Mouse (Mus musculus) midbrain, postnatal 0 days (tissue): ENCODE results near the gene Ldb1. TPM values are rescaled to one million over a fixed set of nuclear protein-coding genes. Genes with fewer than 3 reads are reported as not detected.

Experiments used
- ATAC-seq: fragments of 200-750 bp; cut with Nextera tagmentation; 2 replicates; pipeline ENCODE4 v1.8.0; 2017; ENCODE audit warnings: moderate number of reproducible peaks, mild to moderate bottlenecking, moderate TSS enrichment, moderate library complexity; ENCODE audit not compliant: low FRiP score
- DNase-seq: peaks from one replicate; pipeline ENCODE4 v3.0.0-alpha.2; 2015; ENCODE audit warnings: low spot score
- H3K27ac ChIP-seq: fragments of 300-500 bp; sonication (generic); 2 replicates; pipeline ENCODE4 v1.5.1; 2014; ENCODE audit warnings: low read depth, mild to moderate bottlenecking, low read length, mixed read lengths
- H3K27me3 ChIP-seq: fragments of 300-500 bp; sonication (generic); 2 replicates; pipeline ENCODE4 v1.6.1; 2014; ENCODE audit warnings: low read length, control low read depth, mixed read lengths; ENCODE audit not compliant: insufficient read depth
- H3K36me3 ChIP-seq: fragments of 300-500 bp; sonication (generic); 2 replicates; pipeline ENCODE4 v1.6.1; 2014; ENCODE audit warnings: low read length, control low read depth, mixed read lengths; ENCODE audit not compliant: insufficient read depth
- H3K4me1 ChIP-seq: fragments of 300-500 bp; sonication (generic); 2 replicates; pipeline ENCODE4 v1.6.1; 2014; ENCODE audit warnings: mild to moderate bottlenecking, control low read depth, antibody characterized with exemption, low read length, mixed read lengths; ENCODE audit not compliant: insufficient read depth
- H3K4me2 ChIP-seq: fragments of 300-500 bp; sonication (generic); 2 replicates; pipeline ENCODE4 v1.6.1; 2014; ENCODE audit warnings: low read depth, mild to moderate bottlenecking, low read length, mixed read lengths; ENCODE audit not compliant: poor library complexity, severe bottlenecking
- H3K4me3 ChIP-seq: fragments of 300-500 bp; sonication (generic); 2 replicates; pipeline ENCODE4 v1.5.1; 2014; ENCODE audit warnings: low read depth, mild to moderate bottlenecking, low read length, moderate library complexity
- H3K9ac ChIP-seq: fragments of 300-500 bp; sonication (generic); replicated peaks from 2 replicates; pipeline ENCODE4 v1.6.1; 2014; ENCODE audit warnings: mild to moderate bottlenecking, low read length, moderate library complexity, mixed read lengths; ENCODE audit not compliant: poor library complexity, severe bottlenecking
- H3K9me3 ChIP-seq: fragments of 300-500 bp; sonication (generic); 2 replicates; pipeline ENCODE4 v1.6.1; 2016; ENCODE audit warnings: low read length, control low read depth
- CTCF ChIP-seq: IDR thresholded peaks from 2 replicates; pipeline ENCODE4 v1.5.1; 2016; ENCODE audit warnings: antibody characterized with exemption, mild to moderate bottlenecking
- WGBS: fragments of 180-500 bp; shearing (Covaris S2); extraction: QIAGEN DNeasy Blood & Tissue Kit; methylation state at CpG from one replicate; pipeline ENCODE4 v1.1.7; 2014; 5-methylcytosine and 5-hydroxymethylcytosine counted together
- polyA plus RNA-seq: library from polyadenylated mRNA; unstranded; fragments of >200 nt; fragmentation: Nextera tagmentation; extraction: Ambion mirVana; gene quantifications from 2 replicates; pipeline ENCODE4 v1.2.1, GENCODE M21; 2015
- total RNA-seq: library from RNA; depleted of rRNA; stranded (reverse); fragments of >200 nt; gene quantifications from 2 replicates; pipeline ENCODE4 v1.2.3, GENCODE M21; 2014

Ldb1 gene
- total and polyA plus RNA-seq, 2 experiments from 2014 or later: 84.5 to 139 TPM

- DNase-seq (no peak), ATAC-seq (no peak)
- Histone ChIP-seq H3K36me3 (peaks cover 4% of the 10 kb centered on the region), H3K4me2 (no peak overlapping the region), H3K27ac (no peak overlapping the region), H3K4me3 (no peak overlapping the region), H3K27me3 (no peaks in the 10 kb centered on the region), H3K9ac (no peak overlapping the region), H3K9me3 (no peaks in the 10 kb centered on the region), H3K4me1 (no peaks in the 10 kb centered on the region)
- 61% methylated on average over 8 of the region's 8 CpGs for WGBS
- no peak for TF ChIP-seq CTCF
These were observed 18.4 kb downstream of the Ldb1 start for GRCm38 (mm10) chr19:46026567-46026966.

- H3K27ac ChIP-seq: no peak overlapping the region
- H3K9me3 ChIP-seq: no peaks in the 10 kb centered on the region
These were observed 20.1 kb downstream of the Ldb1 start for GRCm38 (mm10) chr19:46024959-46025358.

GRCm38 (mm10) chr19:46016023-46016422 lies 29.0 kb downstream of the Ldb1 start:
- Histone ChIP-seq H3K4me3 (no peak overlapping the region), H3K4me1 (no peaks in the 10 kb centered on the region), H3K27me3 (no peaks in the 10 kb centered on the region), H3K9me3 (no peaks in the 10 kb centered on the region), H3K9ac (no peak overlapping the region), H3K36me3 (no peaks in the 10 kb centered on the region), H3K27ac (no peak overlapping the region), H3K4me2 (no peak overlapping the region)
- TF ChIP-seq CTCF: no peak
- DNase-seq: no peak
- ATAC-seq: no peak
- WGBS: 45% methylated on average over 2 of the region's 2 CpGs

More at GRCm38 (mm10) chr19:46024959-46025358, 20.1 kb downstream of the Ldb1 start:
- H3K27me3 ChIP-seq: no peaks in the 10 kb centered on the region
- no peak overlapping the region for H3K4me3 ChIP-seq
- H3K4me2 ChIP-seq: no peak overlapping the region
- DNase-seq: no peak
- H3K36me3 ChIP-seq: no peaks in the 10 kb centered on the region
- ATAC-seq: no peak
- WGBS: 83% methylated on average over 6 of the region's 6 CpGs
- no peak overlapping the region for H3K9ac ChIP-seq
- TF ChIP-seq CTCF: no peak
- H3K4me1 ChIP-seq: no peaks in the 10 kb centered on the region

GRCm38 (mm10) chr19:46014572-46015178 lies 30.3 kb downstream of the Ldb1 start:
- DNase-seq (peak; percentile 92), ATAC-seq (peak; percentile 68; the same call in 1 of the 2 replicates)
- Histone ChIP-seq H3K4me2 (no peak overlapping the region), H3K27me3 (no peaks in the 10 kb centered on the region), H3K9ac (no peak overlapping the region), H3K9me3 (no peaks in the 10 kb centered on the region), H3K36me3 (no peaks in the 10 kb centered on the region), H3K4me1 (no peaks in the 10 kb centered on the region), H3K4me3 (no peak overlapping the region), H3K27ac (no peak overlapping the region)
- peak; percentile 93 for TF ChIP-seq CTCF
- 44% methylated on average over 12 of the region's 12 CpGs for WGBS

- DNase-seq (no peak), ATAC-seq (no peak)
- 92% methylated on average over 7 of the region's 7 CpGs for WGBS
- H3K9ac ChIP-seq: no peak overlapping the region
- no peaks in the 10 kb centered on the region for H3K9me3 ChIP-seq
- no peaks in the 10 kb centered on the region for H3K36me3 ChIP-seq
- H3K4me3 ChIP-seq: no peak overlapping the region
- 0 out of 2 replicates have a peak, but pooled peaks cover 8% of the 10 kb centered on the region for H3K27me3 ChIP-seq
- H3K27ac ChIP-seq: no peak overlapping the region
- H3K4me2 ChIP-seq: no peak overlapping the region
- no peak for TF ChIP-seq CTCF
- 0 out of 2 replicates have a peak, but pooled peaks cover 5% of the 10 kb centered on the region for H3K4me1 ChIP-seq
These were observed 39.3 kb downstream of the Ldb1 start for GRCm38 (mm10) chr19:46005680-46006079.

GRCm38 (mm10) chr19:46004814-46005466 lies 40.1 kb downstream of the Ldb1 start:
- no peak overlapping the region for H3K4me3 ChIP-seq
- H3K9ac ChIP-seq: no peak overlapping the region
- no peak for DNase-seq
- H3K27ac ChIP-seq: no peak overlapping the region
- H3K27me3 ChIP-seq: 0 out of 2 replicates have a peak, but pooled peaks cover 8% of the 10 kb centered on the region
- no peaks in the 10 kb centered on the region for H3K36me3 ChIP-seq
- H3K4me2 ChIP-seq: no peak overlapping the region
- 63% methylated on average over 17 of the region's 17 CpGs for WGBS
- TF ChIP-seq CTCF: no peak
- no peak for ATAC-seq
- no peaks in the 10 kb centered on the region for H3K9me3 ChIP-seq
- 0 out of 2 replicates have a peak, but pooled peaks cover 5% of the 10 kb centered on the region for H3K4me1 ChIP-seq
